Mouse (Mus musculus): Measurements from ENCODE around the gene Efr3b.

Gene Efr3b

DNA sequence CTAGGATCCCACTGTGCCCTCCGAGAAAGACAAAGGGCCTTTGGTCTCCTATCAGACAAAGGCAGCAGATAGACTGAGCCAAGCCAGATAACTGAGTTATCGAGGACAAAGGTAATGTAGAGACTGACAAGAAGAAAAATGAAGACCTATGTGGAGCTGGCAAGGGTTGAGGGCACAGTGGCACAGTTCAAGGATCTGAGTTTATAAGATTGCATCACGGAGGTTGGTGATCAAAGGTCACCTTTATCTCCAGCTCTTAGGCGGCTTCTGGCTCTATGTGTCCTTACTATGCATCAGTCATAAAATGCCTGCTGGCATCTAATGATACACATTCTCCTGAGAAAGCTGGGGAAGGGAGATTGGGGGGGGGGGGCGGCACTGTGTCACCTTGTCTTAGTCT, 2.6 kb downstream of the Efr3b start:
- DNase-seq (ENCODE audit: low read depth), result no peak

GRCm38 (mm10) chr12:4029064-4029463, 9.7 kb downstream of the Efr3b start:
- DNase-seq (ENCODE audit: low read depth), result peak; percentile 84

DNA sequence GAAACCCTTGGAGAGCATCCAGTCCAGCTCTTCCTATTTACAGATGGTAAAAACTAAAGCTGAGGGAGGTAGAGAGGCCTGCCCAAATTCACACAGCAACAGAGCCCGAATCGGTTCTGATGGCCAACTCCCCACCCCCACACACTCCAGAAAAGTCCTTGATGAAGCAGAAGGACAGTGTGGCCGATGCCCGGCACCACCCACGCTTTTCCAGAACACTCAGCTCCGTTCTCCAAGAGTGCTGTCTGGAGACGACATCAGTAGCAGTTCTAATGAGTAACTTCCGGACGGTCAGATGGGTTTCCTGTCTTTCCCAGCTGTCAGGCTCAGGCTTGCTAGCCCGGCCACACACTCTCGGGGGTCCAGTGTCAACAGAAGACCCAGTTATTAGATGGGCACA, 10.2 kb downstream of the Efr3b start:
- peak; percentile 68 for DNase-seq (ENCODE audit: low read depth)

- DNase-seq (ENCODE audit: low read depth), result no peak
Observed at GRCm38 (mm10) chr12:4024356-4024755, 14.4 kb downstream of the Efr3b start.

GRCm38 (mm10) chr12:4023501-4023900, 15.2 kb downstream of the Efr3b start:
- DNase-seq (ENCODE audit: low read depth), result no peak

DNA sequence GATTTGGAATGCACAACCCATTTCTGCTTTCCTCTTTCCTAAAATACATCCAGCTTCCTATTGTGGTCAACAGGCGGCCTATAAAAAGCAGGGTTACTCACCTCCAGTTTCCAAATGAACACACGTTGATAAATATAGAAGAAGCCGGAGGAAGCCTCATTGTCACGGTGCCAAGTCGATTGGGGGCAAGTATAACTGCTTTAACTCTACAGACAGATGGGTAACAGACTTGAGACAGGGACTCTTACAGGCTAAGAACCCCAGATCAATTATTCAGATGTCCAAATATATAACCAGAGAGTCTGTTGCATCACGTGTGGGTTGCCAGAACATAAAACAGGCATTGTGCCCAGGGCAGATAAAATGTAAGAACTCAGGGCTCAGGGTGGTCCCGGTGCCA, 15.9 kb downstream of the Efr3b start:
- DNase-seq (ENCODE audit: low read depth), result peak; percentile 21

GRCm38 (mm10) chr12:4020505-4020904, 18.2 kb downstream of the Efr3b start:
- DNase-seq (ENCODE audit: low read depth), result no peak

DNA sequence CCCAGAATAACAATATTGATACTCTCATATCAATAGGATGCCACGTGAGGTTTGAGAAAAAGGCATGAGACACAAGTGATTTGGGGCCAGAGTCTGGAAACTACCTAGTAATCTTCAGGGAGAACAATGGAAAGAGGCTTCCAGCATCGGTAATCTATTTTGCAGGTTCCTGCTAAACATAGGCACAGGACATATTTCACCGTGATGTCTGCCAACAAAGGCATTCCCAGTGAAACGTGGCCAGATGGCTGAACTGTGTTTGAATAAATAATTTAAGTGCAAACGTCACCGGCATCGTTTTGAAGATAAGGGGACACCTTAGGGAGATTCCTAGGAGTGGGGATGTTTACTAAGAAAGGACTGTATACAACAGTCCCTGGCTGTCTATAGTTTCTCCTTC, 22.4 kb downstream of the Efr3b start:
- no peak for DNase-seq (ENCODE audit: low read depth)

DNA sequence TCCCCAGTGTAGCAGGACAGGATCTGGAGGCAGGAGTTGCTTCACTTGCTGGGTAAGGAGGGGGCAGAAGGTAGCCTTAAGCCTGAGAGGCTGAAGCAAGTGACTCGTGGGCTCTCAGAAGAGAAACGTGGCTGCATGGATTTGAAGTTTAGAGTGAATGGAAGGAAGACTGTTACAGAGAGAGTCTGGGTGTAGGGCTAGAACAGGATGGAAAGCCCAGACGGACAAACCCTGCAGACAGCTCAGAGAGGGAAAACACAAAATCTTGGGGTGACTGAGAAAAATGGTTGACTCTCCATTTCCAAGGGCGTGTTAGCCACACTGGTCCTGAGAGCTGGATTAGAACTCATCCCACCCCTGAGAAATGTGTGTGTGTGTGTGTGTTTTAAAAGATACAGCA, 23.0 kb downstream of the Efr3b start:
- no peak for DNase-seq (ENCODE audit: low read depth)

- DNase-seq (ENCODE audit: low read depth), result no peak
Observed at GRCm38 (mm10) chr12:4015255-4015654, 23.5 kb downstream of the Efr3b start.

DNA sequence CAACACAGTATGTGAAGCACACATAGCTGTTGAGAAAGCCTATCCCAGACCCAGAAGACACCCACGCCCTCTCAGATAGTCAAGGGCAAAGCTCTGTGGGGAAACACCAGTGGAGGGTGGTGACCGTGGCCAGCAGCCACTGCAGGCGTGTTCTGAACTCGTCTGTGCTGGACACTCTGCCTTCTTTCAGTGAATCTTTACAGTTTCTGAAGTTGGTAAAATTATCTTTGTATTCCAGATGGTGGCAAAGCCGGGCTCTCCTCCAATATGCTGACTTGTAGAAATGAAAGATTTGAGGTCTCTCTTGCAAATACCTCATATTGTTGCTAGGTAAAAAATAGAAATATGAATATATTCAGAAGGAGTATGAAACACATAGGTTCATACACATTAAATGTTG, 27.0 kb downstream of the Efr3b start:
- DNase-seq (ENCODE audit: low read depth), result no peak

DNA sequence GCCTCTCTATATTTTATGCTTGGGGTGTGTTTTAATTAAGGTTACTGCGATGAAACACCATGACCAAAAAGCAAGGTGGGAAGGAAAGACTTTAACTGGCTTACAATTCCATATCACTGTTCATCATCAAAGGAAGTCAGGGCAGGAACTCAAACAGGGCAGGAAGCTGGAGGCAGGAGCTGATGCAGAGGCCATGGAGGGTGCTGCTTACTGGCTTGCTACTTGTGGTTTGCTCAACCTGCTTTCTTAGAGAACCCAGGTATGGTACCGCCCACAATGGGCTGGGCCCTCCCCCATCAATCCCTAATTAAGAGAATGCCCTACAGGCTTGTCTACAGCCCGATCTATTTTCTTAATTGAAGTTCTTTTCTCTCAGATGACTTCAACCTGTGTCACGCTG, 27.4 kb downstream of the Efr3b start:
- DNase-seq (ENCODE audit: low read depth), result no peak

DNA sequence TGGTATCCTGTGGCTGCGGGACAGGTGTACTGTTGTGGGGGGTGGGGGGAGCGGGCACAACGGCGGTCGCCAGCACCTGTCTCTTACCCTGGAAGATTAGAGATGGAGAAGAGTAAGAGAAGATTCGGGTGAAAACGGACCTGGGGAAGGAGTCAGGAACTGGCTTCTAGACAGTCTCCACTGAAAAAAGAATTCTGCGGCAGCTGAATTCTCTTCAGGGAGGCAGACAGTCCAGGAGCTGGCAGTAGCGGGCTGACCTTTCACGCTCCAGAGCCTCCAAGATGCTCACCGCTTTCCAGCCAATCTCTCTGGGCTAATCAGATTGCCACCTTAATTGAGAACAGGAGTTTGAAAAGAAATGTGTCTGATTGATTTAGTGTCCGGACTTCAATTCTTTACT, 30.0 kb downstream of the Efr3b start:
- no peak for DNase-seq (ENCODE audit: low read depth)

DNA sequence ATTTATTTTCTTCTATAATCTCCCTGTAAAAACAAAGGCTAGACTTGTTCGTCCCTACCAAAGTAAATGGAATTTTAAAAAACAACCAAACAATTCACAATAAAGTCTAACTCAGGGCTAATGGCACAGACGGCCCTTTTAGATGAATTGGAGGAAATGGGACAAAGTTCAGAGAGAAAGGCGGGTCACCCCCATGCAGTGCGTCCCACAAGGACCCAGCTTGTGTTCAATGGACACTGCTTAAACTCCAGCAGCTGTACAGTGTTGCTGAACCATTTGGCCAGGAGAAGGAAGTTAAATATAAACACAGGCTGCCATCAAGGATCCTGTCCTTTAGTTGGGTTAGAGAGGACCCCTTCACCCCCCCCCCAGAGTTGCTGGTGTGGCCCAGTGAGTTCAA, 30.9 kb downstream of the Efr3b start:
- DNase-seq (ENCODE audit: low read depth), result no peak

DNA sequence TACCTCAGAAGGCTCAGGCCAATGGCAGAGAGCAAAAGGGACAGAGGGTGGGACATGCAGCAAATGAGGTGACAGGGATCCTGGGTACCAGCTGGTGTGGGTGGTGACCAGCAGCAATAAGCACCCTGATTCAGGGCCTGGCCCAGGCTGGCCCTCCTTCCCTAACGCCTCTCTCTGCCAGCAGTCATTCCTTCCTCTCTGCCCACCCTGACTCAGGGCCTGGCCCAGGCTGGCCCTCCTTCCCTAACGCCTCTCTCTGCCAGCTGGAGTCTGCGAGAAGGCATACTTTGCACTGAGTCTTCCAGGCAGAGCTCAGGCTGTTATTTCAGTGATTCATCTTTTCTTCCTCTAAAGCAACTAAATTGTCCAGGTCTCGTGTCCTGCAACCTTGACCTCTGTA, 31.5 kb downstream of the Efr3b start:
- DNase-seq (ENCODE audit: low read depth), result no peak

DNA sequence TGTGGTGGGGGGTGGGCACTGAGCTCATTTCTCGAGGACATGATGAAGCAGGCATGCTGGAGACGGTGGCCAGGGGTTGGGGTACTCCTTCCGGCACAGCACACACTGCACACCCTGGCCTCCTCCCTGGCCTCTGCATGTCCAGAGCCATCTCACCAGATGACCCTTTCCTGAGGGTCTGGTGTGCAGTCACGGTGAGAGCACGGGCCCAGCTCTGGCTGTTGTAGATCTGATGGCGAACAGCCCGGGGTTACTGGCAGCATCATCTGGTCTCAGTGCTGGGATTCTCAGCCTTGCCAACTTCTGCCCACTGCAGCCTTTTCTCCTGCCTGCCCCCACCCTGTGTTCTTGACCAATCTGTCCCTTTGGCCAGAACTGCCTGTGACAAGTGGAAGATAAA, 32.6 kb downstream of the Efr3b start:
- no peak for DNase-seq (ENCODE audit: low read depth)

- DNase-seq (ENCODE audit: low read depth), result no peak
Observed at GRCm38 (mm10) chr12:4004648-4005047, 34.1 kb downstream of the Efr3b start.

- DNase-seq (ENCODE audit: low read depth), result no peak
Observed at GRCm38 (mm10) chr12:4000406-4000805, 38.3 kb downstream of the Efr3b start.

DNA sequence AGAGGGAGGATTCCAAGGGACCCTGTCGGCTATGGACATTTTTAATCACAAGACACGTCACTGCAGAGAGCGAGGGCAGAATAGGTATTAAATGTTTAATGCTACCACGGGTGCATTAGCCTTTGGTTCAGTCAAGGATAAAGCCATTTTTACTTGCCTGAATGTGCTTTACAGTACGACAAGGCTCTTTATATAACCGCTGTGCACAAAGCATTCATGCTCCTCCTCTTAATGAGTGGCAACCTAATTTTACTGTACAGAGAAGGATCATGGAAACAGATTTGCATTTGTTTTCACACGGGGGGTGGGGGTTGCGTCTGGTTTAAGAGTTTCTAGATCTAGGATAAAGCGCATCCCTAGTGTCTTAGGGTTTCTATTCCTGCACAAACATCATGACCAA, 42.0 kb downstream of the Efr3b start:
- no peak for DNase-seq (ENCODE audit: low read depth)

GRCm38 (mm10) chr12:3991047-3991446, 47.7 kb downstream of the Efr3b start:
- no peak for DNase-seq (ENCODE audit: low read depth)

GRCm38 (mm10) chr12:3989943-3990342, 48.8 kb downstream of the Efr3b start:
- no peak for DNase-seq (ENCODE audit: low read depth)

- no peak for DNase-seq (ENCODE audit: low read depth)
Observed at GRCm38 (mm10) chr12:3984446-3984845, 54.3 kb downstream of the Efr3b start.

- DNase-seq (ENCODE audit: low read depth), result peak; percentile 82
Observed at GRCm38 (mm10) chr12:3983736-3984135, 55.0 kb downstream of the Efr3b start.

- DNase-seq (ENCODE audit: low read depth), result peak; percentile 83
Observed at GRCm38 (mm10) chr12:3982257-3982656, 56.5 kb downstream of the Efr3b start.

All from 416B (cell line).